Mouse (Mus musculus): ENCODE measurements at regions not wholly inside any gene's neighbourhood (a gene's known extent, or its start where the extent isn't known, plus 50 kb on each side); places are given as distances from the start of the nearest gene placed in this dataset.
"Not testable (repeated sequence)": the region's sequence is repeated elsewhere in the genome, so short reads cannot be mapped to it uniquely, and the experiment has no call there.

DNA sequence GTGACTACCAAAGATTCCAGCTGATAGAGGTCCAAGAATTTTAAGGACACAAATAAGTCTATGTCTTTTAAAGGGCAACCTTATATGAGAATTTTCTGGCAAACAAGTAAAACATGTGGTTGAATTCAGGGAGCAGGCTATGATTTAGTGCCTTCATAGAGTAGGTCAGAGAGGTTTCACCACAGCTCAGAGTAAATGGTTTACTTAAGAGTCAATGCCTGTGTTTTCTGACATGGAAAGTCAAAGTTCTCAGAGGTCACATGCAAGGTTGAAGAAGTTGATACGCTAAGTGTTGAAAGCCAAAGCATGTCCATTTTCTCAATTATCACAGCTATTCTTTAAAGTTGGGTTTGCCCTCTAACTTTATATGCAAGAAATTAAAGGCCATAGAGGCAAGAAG is 425.7 kb upstream of the Nrsn1 start:
- no peak for DNase-seq

DNA sequence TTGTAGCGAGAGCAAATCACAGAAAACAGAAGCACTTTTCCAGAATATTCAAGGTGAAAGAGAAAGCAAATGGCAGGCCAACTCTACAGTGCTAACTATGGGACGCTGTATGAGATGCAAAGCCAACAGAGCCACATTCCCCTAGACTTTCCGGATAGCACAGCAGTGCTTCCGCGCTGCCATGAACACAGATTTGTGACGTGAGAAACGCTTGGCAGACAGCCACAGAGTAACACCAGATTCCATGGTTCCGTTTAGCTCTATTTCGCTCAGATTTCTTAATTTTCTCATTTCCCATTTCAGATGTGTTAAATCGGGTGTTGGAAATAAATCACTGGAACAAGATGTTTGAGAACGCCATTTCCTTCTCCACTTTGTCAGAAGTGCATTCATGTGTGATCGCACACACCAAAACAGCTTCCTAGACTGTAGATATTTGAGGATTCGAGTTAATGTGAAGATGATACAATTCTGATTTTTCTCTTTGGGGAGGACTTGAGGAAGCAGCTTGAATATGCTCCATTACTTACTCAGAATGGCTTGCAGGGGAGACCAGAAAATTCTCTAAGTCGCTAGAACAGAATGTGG is 424.8 kb upstream of the Nrsn1 start:
- peak in 1 of 2 experiments; percentile 10 for DNase-seq

DNA sequence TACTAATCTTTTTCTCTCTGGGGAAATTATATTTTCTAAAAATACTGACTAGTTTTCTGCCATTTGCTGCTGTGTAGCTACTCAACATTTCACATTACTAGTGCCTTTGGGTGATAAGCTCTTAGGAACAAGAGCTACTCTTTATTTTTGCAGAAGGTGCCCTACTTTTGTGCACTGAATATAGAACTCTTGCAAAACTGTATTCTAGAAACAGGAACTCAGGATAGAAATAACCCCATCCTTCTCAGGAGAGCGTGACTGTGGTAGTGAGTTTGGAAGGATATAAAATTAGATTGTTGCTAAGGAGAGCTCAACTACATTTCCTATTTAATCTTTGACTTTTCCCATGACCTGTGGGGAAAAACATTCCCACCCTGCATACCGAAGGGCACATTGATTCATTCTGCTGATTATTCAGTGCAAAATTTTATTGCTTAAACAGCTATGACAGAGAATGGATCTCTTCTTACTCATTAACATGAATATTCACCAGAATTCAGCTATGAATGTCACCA is 408.0 kb upstream of the Nrsn1 start:
- DNase-seq, result no peak

DNA sequence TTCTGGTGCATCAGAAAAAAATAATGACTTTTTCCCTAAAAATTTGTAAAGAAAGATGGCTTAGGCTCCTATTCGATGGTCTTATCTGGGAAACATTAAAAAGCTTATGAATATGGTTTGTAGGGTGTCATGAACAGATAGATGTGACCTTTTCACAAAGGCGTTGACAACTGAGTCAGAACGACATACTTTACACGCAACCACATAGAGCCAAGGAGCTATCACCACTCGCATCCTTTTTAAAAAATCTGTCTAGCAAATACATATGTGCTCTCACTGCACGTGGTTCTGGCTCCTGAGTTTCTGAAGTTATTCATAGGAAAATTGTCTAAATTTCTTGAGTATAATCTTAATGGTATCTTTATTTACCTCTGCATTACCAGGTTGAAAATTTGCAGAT is 404.9 kb upstream of the Nrsn1 start:
- no peak for DNase-seq

DNA sequence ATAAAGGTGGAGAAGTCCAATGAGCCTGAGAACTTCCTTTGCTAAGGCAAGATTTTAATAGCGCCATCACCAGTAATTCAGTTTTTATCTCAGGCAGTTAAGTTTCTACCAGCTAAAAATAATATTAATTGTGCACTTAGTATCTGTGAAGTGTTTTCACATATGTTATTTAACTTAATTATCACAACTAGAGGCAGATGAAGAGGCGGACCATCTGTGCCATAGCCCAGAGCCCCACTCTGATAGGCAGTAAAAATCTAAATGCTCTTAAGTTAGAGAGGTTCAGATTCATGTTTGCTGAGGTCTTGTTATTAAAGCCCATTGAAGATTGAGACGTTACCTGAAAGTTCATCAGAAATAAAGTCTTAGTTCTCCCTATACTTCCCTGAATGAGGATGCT is 395.7 kb upstream of the Nrsn1 start:
- no peak for DNase-seq

DNA sequence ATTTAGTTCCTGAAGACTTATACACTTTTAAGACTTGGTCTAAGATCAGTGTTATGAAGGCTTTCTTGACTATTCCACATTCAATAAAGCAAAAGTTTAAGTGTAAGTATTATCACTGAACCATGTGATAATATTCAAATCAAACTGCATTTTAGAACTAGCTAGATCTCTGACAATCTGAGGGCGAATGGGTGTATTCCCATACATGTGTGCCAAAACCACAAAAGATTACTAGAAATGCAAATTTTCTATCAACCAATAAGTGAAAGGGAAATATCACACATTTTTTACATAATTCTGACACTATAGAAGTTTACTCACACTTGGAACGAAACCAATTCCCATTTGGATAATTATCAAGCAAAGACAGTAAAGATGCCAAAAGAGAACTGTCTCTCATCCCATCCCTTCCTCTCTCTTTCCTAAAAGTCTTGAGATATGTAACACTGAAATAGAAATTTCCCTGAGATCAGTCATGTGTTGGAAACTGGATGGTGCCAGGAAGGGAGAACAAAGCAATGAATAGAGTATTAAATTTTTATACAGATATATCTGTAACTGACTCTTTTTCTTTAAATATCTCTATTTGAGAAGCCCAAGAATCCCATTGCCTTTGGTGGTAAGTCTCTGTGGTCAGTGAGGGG is 394.8 kb upstream of the Nrsn1 start:
- no peak for DNase-seq

DNA sequence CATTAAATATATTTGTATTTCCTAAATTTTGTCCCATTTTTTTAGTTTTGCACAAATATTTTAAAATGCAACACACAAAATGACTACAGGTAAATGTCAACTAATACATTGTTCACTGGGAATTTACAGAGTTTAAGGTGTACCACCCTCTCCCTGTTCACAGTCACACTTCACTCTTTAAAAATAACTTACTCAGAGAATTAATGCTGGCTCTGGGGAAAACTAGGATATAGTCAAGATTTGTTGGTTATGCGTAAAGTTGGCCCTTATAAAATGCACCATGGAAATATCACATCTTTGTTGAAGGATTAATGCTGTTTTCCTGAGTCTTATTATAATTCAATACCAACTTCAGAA is 378.1 kb upstream of the Nrsn1 start:
- DNase-seq, result no peak

DNA sequence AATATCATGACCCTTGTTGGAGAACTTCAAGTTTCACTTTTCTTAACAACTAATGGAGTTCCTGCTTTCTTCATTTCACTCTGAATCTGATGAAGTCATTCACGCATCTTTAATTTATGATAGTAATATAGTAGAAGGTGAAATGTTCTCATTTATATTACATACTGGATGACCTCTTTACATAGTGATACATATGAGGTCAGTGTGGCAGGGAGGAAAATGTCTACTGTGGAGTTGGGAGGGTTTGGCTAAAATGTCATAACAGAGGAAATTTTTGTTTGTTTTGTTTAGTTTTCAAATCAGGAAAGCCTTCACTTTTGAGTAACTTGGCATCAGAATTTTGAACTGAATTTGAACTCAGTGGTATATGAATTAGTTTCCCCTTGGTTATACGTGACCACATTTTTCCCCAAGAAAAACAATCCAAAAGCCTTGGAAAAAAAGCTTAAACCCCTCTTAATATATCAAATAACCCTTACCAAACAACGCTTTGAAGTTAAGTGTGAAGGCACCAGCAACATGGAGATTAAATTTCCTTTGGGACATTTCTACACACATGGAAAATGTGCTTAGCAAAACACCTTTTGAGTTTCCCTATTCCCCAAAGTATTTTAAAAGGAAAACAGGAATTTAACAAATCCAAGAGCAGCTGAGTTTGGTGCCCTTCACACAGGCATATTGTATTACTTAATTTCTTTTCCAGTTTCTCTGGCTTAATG is 377.6 kb upstream of the Nrsn1 start:
- no peak for DNase-seq

DNA sequence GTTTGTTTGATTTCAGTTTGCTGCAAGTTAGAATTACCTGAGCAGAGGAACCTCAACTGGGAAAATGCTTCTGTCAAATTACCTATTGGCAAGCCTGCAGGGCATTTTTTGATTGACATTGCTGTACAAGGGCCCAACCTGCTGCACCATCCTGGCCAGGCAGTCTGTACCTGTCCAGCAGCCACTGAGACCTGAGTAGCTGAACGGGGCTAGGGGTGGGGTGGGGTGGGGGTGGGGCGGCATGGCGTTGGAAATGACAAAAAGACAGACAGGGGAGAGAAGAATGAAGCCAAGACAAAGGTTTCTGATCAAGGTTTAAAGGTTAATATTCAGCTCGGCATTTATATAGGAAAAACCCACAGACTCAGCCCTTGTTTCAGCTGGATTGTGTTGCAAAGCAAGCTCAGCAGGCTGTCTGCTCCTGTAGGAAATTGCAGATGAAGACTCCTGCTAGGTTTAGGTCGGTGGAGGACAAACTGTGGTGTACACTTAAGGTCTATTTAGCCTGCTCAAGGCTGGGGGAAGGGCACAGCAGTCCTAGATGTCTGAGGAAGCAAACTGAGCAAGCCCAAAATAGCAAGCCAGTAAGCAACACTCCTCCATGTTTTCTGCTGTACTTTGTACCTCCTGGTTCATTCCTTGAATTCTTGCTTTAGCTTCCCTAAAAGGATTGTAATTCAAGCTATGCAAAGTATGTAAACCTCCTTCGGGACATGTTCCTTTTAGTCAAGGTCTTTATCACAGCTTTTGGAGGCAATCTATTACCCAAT is 369.4 kb upstream of the Nrsn1 start:
- DNase-seq, result peak; percentile 32 to 54

DNA sequence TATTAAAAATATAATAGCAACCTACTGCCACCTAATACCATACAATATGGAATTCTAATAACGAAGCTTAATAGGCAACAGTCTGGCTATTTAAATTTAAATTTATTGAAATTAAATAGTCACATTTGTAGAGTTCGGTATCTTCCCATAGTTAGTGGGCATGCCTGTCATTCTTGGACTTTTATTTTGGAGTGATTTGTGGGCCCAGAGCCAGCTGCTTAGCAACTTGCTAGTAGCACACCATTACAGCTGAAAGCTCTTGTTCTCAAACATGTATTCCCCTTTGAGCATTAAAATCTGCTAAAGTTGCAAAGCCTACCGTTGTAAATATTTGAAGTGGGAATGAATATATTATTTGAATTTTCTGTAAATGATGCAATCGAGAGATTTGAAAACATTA is 359.2 kb upstream of the Nrsn1 start:
- peak; percentile 64 to 75 for DNase-seq

DNA sequence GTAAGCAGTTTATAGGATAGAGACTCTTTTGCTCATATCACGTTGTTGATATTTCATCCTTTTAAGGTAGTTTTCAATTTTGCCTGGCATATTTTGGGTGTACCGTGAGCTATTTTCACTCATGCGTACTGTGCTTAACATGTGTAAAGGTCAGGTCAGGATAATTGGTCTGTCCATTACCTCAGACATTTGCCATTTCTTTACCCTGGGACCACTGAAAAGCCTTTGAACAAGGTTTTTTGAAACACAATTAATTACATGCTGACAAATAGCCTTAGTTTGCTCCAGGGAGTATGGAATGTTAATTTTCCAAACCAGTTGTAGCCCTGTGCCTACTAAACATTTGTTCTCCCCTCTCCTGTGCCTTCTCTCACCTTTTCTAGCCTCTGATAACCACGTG is 347.3 kb upstream of the Nrsn1 start:
- DNase-seq, result no peak

DNA sequence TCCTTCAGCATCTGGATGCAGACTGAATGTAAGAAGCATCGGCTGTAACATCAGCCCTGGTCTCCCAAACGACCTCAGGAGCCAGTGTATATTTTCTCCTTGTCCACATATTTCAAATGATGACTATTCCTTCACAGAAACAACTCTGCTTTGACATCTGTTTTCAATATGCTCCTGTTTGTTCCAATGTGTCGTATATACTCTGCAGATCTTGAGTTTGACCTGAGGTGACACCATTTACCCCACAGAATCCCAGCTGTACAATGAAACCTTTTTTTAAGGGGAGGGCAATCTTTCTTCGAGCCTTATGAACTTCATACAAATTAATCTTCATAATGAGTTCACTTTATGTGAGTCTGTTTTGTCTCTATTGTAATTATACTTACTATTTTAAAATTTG is 341.7 kb upstream of the Nrsn1 start:
- DNase-seq, result no peak

DNA sequence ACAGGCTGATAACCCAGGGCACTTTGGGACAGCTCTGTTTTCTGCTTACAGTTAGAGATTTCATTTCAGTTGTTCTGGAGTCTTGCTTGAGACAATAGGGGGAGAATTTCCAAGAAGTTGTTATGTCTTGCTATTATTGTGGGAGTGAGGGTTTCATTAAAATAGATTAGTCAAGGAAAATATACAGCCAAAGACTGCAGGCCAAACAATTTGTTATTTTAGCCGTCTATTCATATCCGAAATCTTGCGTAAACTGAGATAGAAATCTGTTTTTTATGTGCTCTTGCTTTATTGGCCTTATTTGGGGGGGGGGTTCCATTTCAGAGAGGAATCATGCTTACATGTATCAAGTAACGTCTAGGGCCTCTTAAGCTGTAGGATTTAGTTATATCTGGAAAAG is 339.3 kb upstream of the Nrsn1 start:
- no peak for DNase-seq

DNA sequence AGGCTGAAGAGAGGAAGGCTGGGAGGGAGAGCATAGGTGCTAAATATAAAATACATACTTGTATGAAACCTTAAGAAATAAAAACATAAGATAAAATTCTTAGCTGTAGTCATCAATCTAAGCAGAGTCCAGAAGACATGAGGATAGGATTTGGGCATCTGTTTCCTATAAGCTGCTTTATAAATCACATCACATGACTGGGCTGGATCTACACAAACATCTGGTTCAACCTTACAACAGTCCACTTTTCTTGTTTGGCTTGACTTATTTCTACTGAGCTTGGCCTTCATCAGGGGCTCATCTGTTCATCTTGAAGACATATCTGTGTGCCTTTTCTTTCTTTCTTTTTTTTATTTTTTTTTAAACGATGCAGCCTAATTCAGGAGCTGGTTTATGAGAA is 338.9 kb upstream of the Nrsn1 start:
- no peak for DNase-seq

DNA sequence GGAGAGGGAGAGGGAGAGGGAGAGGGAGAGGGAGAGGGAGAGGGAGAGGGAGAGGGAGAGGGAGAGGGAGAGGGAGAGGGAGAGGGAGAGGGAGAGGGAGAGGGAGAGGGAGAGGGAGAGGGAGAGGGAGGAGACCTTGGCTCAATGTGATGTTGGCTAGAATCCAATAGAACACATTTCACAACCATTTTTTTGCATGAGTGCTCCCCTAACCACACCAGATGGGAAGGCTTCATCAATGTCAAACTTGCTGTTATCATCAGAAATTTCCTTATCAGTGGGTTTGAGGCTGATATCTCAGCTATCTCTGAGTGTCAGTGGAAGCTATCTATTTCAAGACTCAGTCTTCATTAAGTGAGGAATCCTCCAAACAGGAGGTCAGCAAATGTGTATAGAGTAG is 331.0 kb upstream of the Nrsn1 start:
- DNase-seq, result not testable (repeated sequence)

DNA sequence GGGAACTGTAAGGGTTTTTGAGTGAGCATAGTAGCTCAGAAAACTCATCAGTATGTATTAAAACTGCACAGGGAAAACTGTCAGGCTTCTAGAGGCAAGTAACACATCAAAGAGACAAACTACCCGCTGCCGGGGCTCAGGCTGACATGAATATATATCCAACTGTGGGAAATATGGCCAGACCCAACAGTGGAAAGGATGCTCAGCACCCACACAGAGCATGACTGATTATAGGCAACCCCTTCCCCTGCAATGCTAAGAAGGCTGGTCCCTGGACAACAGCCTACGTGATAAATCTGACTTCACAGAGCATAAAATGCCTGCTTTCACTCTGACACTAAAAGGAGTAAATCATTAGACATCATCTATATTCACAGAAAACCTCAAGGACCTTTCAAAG is 324.3 kb upstream of the Nrsn1 start:
- no peak for DNase-seq

DNA sequence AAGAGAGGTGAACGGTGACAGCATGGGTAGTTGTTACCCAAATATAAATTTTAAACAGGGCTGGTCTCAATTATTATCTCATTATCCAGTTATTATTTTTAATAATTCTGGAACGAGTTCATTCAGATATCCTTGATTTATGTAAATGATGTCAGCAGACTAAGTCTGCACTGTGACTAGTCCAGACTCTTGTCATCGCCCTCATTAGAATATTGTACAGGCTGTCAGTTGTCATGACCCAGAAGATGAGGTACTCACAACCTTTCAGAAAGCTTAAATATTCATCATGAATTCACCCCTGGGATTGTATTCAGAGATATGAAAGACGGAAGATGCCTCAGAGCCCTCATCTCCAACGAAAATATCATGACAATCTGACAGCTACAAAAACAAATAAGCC is 300.3 kb upstream of the Nrsn1 start:
- no peak for DNase-seq

DNA sequence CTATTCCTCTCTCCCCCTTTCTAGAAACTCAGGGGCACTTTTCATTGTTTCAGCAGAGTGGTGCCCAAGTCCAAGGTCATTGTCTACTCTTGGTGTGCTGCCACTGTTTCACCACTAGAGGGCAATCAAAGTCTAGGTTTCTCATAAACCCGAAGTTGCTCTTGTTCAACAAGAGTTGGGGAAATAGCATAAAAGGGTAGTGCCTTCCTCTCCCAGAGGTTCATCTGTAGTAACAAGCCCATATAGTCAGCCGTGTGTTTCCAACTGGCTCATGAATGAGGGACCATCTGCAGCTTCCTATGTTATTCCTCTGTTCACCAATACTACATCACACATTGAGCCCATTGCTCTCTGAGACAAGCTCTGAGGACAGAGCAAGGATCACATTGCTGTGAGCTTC is 292.4 kb upstream of the Nrsn1 start:
- peak; percentile 30 to 47 for DNase-seq

DNA sequence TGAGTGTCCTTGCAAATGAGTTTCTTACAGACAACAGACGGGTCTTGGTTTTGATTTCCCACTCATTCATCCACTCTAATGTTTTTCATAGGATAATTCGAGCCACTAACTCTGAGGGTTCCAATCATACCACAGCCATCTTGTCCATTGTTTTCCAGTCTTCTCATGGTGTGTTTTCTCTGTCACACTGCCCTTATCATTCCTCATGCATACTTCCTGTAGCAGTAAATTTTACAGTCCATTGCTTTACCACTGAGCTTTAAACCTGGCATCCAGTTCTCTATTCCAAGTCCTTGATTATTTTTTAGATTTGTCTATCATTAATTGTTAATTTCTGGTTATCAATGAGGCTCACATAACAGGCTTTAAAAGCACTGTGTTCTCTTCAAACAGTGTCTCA is 290.0 kb upstream of the Nrsn1 start:
- DNase-seq, result no peak

DNA sequence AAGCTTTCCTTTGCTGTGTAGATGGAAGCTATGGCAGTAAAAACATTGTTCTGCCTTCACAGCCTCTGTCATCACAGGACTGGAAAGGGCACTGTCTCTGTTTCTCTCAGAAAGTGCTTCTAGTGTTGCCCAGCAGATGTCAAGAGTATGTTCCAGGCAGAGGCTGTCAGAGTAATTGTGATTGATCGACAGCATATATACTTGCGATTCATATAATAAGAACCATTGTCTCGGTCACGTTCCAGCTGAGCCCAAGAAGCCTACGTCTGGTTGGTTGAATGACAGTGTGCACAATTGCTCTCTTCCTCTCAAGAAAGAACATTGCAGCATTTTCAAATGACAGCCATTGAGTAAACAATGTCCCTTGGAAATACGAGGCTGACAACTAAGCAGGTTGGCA is 284.7 kb upstream of the Nrsn1 start:
- DNase-seq, result no peak

DNA sequence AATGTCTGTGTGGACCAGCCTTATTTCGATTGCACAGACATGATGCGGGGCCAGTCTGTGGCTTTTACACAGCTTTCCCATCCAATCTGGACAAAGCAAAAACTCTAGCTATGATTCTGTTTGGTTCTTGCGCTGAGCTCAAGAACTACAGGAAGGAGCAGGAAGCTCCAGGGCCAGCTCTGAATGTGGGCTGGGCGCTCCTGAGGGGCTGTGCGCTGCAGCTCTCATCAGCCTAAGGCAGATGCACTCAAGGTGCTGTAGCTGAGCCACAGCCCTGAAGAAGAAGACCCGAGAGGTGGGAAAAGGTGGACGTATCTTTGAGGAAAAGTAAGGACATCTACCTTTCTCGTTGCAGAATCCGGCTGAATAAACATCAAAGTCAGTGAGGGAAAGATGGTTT is 278.2 kb upstream of the Nrsn1 start:
- no peak for DNase-seq

DNA sequence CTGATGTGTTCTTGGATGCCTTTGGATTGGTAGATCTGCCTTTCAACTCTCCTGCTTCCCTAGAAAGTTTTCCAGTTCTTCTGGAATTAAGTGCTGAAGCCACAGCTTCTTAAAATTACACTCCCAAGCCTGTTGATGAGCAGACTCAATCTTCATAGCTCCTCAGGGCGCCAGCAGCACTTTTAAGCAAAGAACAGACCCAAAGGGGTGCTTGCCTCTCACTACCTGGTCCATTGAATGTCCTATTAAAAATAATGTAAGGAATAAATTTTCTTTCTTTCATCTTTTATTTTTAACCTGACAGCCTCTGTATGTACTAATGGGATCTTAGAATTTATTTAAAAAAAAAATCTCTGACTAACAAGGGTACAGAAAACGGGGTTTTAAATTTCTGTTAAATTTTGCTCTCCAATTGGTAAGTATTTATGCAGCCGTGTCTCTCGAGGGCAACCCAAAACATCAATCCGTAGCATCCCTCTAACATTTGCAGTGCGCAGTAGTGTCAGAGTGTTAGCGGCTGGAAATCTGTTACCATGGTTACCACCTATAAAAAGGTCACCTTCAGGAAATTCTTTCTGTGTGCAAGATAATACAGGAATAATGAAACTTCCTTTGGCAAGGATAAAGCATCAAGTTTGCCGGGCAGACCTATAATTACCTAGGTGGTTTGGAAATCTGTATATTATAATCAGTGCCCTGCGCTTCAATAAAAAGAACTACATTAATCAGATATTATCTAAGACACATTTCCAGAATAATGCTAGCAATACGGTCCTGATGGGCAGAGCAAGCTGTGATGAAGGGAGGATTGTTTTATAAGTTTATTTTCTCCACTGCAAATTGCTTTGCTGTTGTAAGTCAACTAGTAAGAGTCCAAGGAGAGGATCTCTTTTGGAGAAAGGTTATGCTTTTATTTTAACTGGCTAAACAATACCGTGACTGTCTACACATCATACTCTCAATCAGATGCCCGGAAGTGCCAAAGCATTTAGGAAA is 277.1 kb upstream of the Nrsn1 start:
- no peak for DNase-seq

Measured in kidney, postnatal 36 days (tissue).